Mouse (Mus musculus): ENCODE results near the gene Dus3l. TPM values are rescaled to one million over a fixed set of nuclear protein-coding genes. Genes with fewer than 3 reads are reported as not detected.

Dus3l gene
- total and polyA plus RNA-seq, 3 experiments: 38.9 to 70.5 TPM; not detected in 1

DNA sequence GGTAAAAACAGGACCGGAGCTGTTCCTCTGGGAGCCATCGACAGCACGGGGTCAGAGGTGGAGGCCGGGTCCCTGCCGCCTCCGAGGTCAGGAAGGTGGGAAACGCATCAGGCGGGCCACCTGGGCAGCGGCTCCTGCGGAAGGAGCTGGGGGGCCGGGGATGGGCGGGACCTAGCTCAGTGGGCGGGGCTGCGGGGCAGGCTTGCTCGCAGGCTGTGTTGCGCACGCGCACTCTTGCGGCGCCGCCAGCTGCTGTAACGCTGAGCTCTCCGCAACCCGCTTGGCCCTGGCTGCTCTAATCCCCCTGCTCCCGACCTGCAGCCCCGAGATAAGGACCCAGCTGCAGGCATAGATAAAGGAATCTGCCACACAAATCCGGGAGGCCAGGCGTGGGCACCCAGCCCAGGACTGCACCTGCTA, 2.6 kb upstream of the Dus3l start:
- no peak for TF ChIP-seq SMC3 (IDR thresholded peaks at IDR 0.05; ENCODE audit: low read depth, low read length)
- no peak for TF ChIP-seq MYC (IDR thresholded peaks at IDR 0.05; ENCODE audit: low read depth, low read length)
- TF ChIP-seq SIN3A (IDR thresholded peaks at IDR 0.05; ENCODE audit: low read length): peak; percentile 58; the same call in 1 of the 2 replicates
- no peak; the same call in 1 of the 2 replicates for TF ChIP-seq KAT2A (conservative IDR thresholded peaks at IDR 0.05; ENCODE audit: low read depth, low read length)
- peak; percentile 32 for TF ChIP-seq MXI1 (IDR thresholded peaks at IDR 0.05; ENCODE audit: low read depth, low read length)
- TF ChIP-seq GATA1 (IDR thresholded peaks at IDR 0.05; ENCODE audit: low read depth, low read length): peak; percentile 95
- TF ChIP-seq POLR2A (IDR thresholded peaks at IDR 0.05; ENCODE audit: control insufficient read depth in 1 of 2, insufficient read depth in 1 of 2, low read depth in 1 of 2, low read length in 2 of 2, poor library complexity in 1 of 2): peak; percentile 21 to 36; a peak in 2 of 4 replicates
- TF ChIP-seq TAL1 (IDR thresholded peaks at IDR 0.05; ENCODE audit: low read length): peak; percentile 95
- peak; percentile 53; the same call in 1 of the 2 replicates for TF ChIP-seq MAFK (IDR thresholded peaks at IDR 0.05; ENCODE audit: borderline replicate concordance, low read depth, low read length)
- peak; percentile 43; the same call in 1 of the 2 replicates for TF ChIP-seq ELF1 (IDR thresholded peaks at IDR 0.05; ENCODE audit: low read depth, low read length)
- TF ChIP-seq RAD21 (IDR thresholded peaks at IDR 0.05; ENCODE audit: low read depth, low read length): no peak
- peak; percentile 76; the same call in 1 of the 2 replicates for TF ChIP-seq MAZ (IDR thresholded peaks at IDR 0.05; ENCODE audit: low read depth, low read length)
- no peak; the same call in 1 of the 2 replicates for TF ChIP-seq ZMIZ1 (IDR thresholded peaks at IDR 0.05; ENCODE audit: low read depth, low read length)
- peak; percentile 30; the same call in 1 of the 2 replicates for TF ChIP-seq NELFE (IDR thresholded peaks at IDR 0.05; ENCODE audit: low read depth, low read length)
- TF ChIP-seq POLR2AphosphoS2 (IDR thresholded peaks at IDR 0.05; ENCODE audit: low read length): 0 out of 2 replicates have a peak, but pooled peaks have one; percentile 34
- TF ChIP-seq BHLHE40 (IDR thresholded peaks at IDR 0.05; ENCODE audit: borderline replicate concordance, low read depth, low read length): peak; percentile 63
- no peak for TF ChIP-seq USF2 (IDR thresholded peaks at IDR 0.05; ENCODE audit: borderline replicate concordance in 1 of 2, insufficient read depth in 1 of 2, low read depth in 1 of 2, low read length in 2 of 2)
- TF ChIP-seq NRF1 (IDR thresholded peaks at IDR 0.05; ENCODE audit: insufficient read depth, low read depth, low read length, poor library complexity, severe bottlenecking): peak; percentile 90
- peak; percentile 100 for TF ChIP-seq TCF12 (IDR thresholded peaks at IDR 0.05; ENCODE audit: low read depth, low read length)
- TF ChIP-seq ETS1 (IDR thresholded peaks at IDR 0.05; ENCODE audit: low read depth, low read length): peak; percentile 98
- peak; percentile 99 for TF ChIP-seq RCOR1 (IDR thresholded peaks at IDR 0.05; ENCODE audit: low read depth, low read length)
- TF ChIP-seq MEF2A (IDR thresholded peaks at IDR 0.05; ENCODE audit: extremely low read depth, insufficient replicate concordance, low read depth, low read length, poor library complexity, severe bottlenecking): peak; percentile 52; the same call in 1 of the 2 replicates
- TF ChIP-seq EP300 (IDR thresholded peaks at IDR 0.05; ENCODE audit: low read depth in 1 of 2, low read length in 2 of 2): peak; percentile 86 to 98
- TF ChIP-seq MYB (IDR thresholded peaks at IDR 0.05; ENCODE audit: low read depth, low read length): peak; percentile 51; the same call in 1 of the 2 replicates

More for the DNA sequence above, 2.6 kb upstream of the Dus3l start:
- peak; percentile 98 for DNase-seq (ENCODE audit: low read depth, low spot score)
- Histone ChIP-seq H3K9ac (ENCODE audit: control insufficient read depth, low read depth, low read length, poor library complexity, severe bottlenecking) (peak overlapping the region; percentile 65), H3K9me3 (replicated peaks; ENCODE audit: insufficient read depth, low read length) (no peaks in the 10 kb centered on the region), H3K4me1 (ENCODE audit: control insufficient read depth in 1 of 2, insufficient read depth in 2 of 2, low read length in 2 of 2) (peaks cover 0 to 31% of the 10 kb centered on the region in 2 experiments; a peak in 3 of 4 replicates), H3K79me2 (ENCODE audit: control insufficient read depth, insufficient read depth, low read length, poor library complexity) (peaks cover 14% of the 10 kb centered on the region), H3K4me3 (ENCODE audit: control insufficient read depth in 1 of 2, insufficient read depth in 1 of 2, low read depth in 2 of 2, low read length in 2 of 2) (peak overlapping the region; percentile 59 to 62), H3K36me3 (ENCODE audit: control insufficient read depth in 1 of 2, insufficient read depth in 2 of 2, low read length in 2 of 2) (peaks cover 0 to 12% of the 10 kb centered on the region in 2 experiments; a peak in 2 of 4 replicates), H3K27ac (ENCODE audit: control insufficient read depth, low read depth, low read length) (peak overlapping the region; percentile 42; the same call in 1 of the 2 replicates), H3K27me3 (ENCODE audit: control insufficient read depth in 1 of 2, insufficient read depth in 2 of 2, low read length in 2 of 2) (no peaks in the 10 kb centered on the region)

All from MEL (cell line).